Mouse (Mus musculus) lung, embryonic 14.5 days (tissue): ENCODE measurements at regions not wholly inside any gene's neighbourhood (a gene's known extent, or its start where the extent isn't known, plus 50 kb on each side); places are given as distances from the start of the nearest gene placed in this dataset.

ENCODE experiments used
- ATAC-seq: fragments of 200-750 bp; cut with Nextera tagmentation; 2 replicates; pipeline ENCODE4 v1.8.0; 2017; ENCODE audit warnings: mild to moderate bottlenecking, moderate TSS enrichment, moderate library complexity; ENCODE audit not compliant: insufficient read depth
- DNase-seq: peaks from one replicate; pipeline ENCODE4 v3.0.0-alpha.2; 2015
- H3K27ac ChIP-seq: fragments of 300-500 bp; sonication (generic); 2 replicates; pipeline ENCODE4 v1.5.1; 2014; ENCODE audit warnings: low read depth, mild to moderate bottlenecking, moderate library complexity
- H3K27me3 ChIP-seq: fragments of 300-500 bp; sonication (generic); 2 replicates; pipeline ENCODE4 v1.6.1; 2014; ENCODE audit warnings: low read length, control low read depth; ENCODE audit not compliant: insufficient read depth
- H3K36me3 ChIP-seq: fragments of 300-500 bp; sonication (generic); 2 replicates; pipeline ENCODE4 v1.6.1; 2014; ENCODE audit warnings: control low read depth; ENCODE audit not compliant: insufficient read depth
- H3K4me1 ChIP-seq: fragments of 300-500 bp; sonication (generic); 2 replicates; pipeline ENCODE4 v1.6.1; 2014; ENCODE audit warnings: antibody characterized with exemption, control low read depth; ENCODE audit not compliant: insufficient read depth
- H3K4me2 ChIP-seq: fragments of 300-500 bp; sonication (generic); 2 replicates; pipeline ENCODE4 v1.6.1; 2014; ENCODE audit warnings: mild to moderate bottlenecking
- H3K4me3 ChIP-seq: fragments of 300-500 bp; sonication (generic); 2 replicates; pipeline ENCODE4 v1.5.1; 2014; ENCODE audit warnings: low read depth, low read length
- H3K9ac ChIP-seq: fragments of 300-500 bp; sonication (generic); 2 replicates; pipeline ENCODE4 v1.6.1; 2014
- H3K9me3 ChIP-seq: fragments of 300-500 bp; sonication (generic); 2 replicates; pipeline ENCODE4 v1.6.1; 2016; ENCODE audit warnings: low read depth, low read length, control low read depth
- CTCF ChIP-seq: IDR thresholded peaks from 2 replicates; pipeline ENCODE4 v1.5.1; 2016; ENCODE audit warnings: antibody characterized with exemption, low read depth
- WGBS: fragments of 180-500 bp; shearing (Covaris S2); extraction: QIAGEN DNeasy Blood & Tissue Kit; methylation state at CpG from one replicate; pipeline ENCODE4 v1.1.7; 2014; 5-methylcytosine and 5-hydroxymethylcytosine counted together

GRCm38 (mm10) chr2:57772315-57772714 lies 225.4 kb upstream of the Galnt5 start:
- no peak overlapping the region for H3K27ac ChIP-seq
- no peaks in the 10 kb centered on the region for H3K9me3 ChIP-seq
- DNase-seq (peak; percentile 47), ATAC-seq (no peak)
- no peaks in the 10 kb centered on the region for H3K36me3 ChIP-seq
- H3K9ac ChIP-seq: no peak overlapping the region
- peak; percentile 18; the same call in 1 of the 2 replicates for TF ChIP-seq CTCF
- no peak overlapping the region for H3K4me2 ChIP-seq
- H3K4me3 ChIP-seq: no peak overlapping the region
- H3K4me1 ChIP-seq: no peaks in the 10 kb centered on the region
- no peaks in the 10 kb centered on the region for H3K27me3 ChIP-seq
- 74% methylated on average over 2 of the region's 2 CpGs for WGBS

- no peak for TF ChIP-seq CTCF
- 83% methylated on average over 5 of the region's 5 CpGs for WGBS
- no peak overlapping the region for H3K4me3 ChIP-seq
- no peaks in the 10 kb centered on the region for H3K4me1 ChIP-seq
- ATAC-seq: no peak
- H3K9me3 ChIP-seq: no peaks in the 10 kb centered on the region
- H3K27me3 ChIP-seq: no peaks in the 10 kb centered on the region
- H3K27ac ChIP-seq: no peak overlapping the region
- no peaks in the 10 kb centered on the region for H3K36me3 ChIP-seq
- no peak overlapping the region for H3K9ac ChIP-seq
- H3K4me2 ChIP-seq: no peak overlapping the region
- DNase-seq: no peak
Measured at GRCm38 (mm10) chr2:57776154-57776553, 221.5 kb upstream of the Galnt5 start.

GRCm38 (mm10) chr2:57780836-57781235 lies 216.8 kb upstream of the Galnt5 start:
- Histone ChIP-seq H3K36me3 (no peaks in the 10 kb centered on the region), H3K27ac (no peak overlapping the region), H3K4me2 (no peak overlapping the region), H3K9ac (no peak overlapping the region), H3K4me1 (no peaks in the 10 kb centered on the region), H3K9me3 (no peaks in the 10 kb centered on the region), H3K27me3 (no peaks in the 10 kb centered on the region), H3K4me3 (no peak overlapping the region)
- WGBS: 97% methylated on average over 1 of the region's 1 CpGs
- TF ChIP-seq CTCF: no peak
- ATAC-seq: no peak
- no peak for DNase-seq

- no peak for ATAC-seq
- H3K4me2 ChIP-seq: no peak overlapping the region
- no peaks in the 10 kb centered on the region for H3K4me1 ChIP-seq
- H3K4me3 ChIP-seq: no peak overlapping the region
- no peak for TF ChIP-seq CTCF
- H3K9ac ChIP-seq: no peak overlapping the region
- H3K36me3 ChIP-seq: no peaks in the 10 kb centered on the region
- no peaks in the 10 kb centered on the region for H3K27me3 ChIP-seq
- 76% methylated on average over 8 of the region's 8 CpGs for WGBS
- no peak for DNase-seq
- H3K27ac ChIP-seq: no peak overlapping the region
- no peaks in the 10 kb centered on the region for H3K9me3 ChIP-seq
Measured at GRCm38 (mm10) chr2:57793519-57794296, 204.0 kb upstream of the Galnt5 start.

GRCm38 (mm10) chr2:57799279-57799678 lies 198.4 kb upstream of the Galnt5 start:
- no peaks in the 10 kb centered on the region for H3K4me1 ChIP-seq
- peak; percentile 41; the same call in 1 of the 2 replicates for ATAC-seq
- peak; percentile 6 for DNase-seq
- WGBS: 47% methylated on average over 2 of the region's 2 CpGs
- H3K36me3 ChIP-seq: no peaks in the 10 kb centered on the region
- H3K27ac ChIP-seq: no peak overlapping the region
- no peak overlapping the region for H3K4me2 ChIP-seq
- no peak overlapping the region for H3K4me3 ChIP-seq
- H3K9ac ChIP-seq: no peak overlapping the region
- H3K9me3 ChIP-seq: no peaks in the 10 kb centered on the region
- no peaks in the 10 kb centered on the region for H3K27me3 ChIP-seq
- no peak for TF ChIP-seq CTCF

- DNase-seq: no peak
- no peak for TF ChIP-seq CTCF
- H3K36me3 ChIP-seq: no peaks in the 10 kb centered on the region
- H3K4me1 ChIP-seq: no peaks in the 10 kb centered on the region
- no peak overlapping the region for H3K27ac ChIP-seq
- H3K4me2 ChIP-seq: no peak overlapping the region
- H3K4me3 ChIP-seq: no peak overlapping the region
- 64% methylated on average over 1 of the region's 1 CpGs for WGBS
- no peak overlapping the region for H3K9ac ChIP-seq
- no peak for ATAC-seq
- H3K27me3 ChIP-seq: no peaks in the 10 kb centered on the region
- no peaks in the 10 kb centered on the region for H3K9me3 ChIP-seq
Measured at GRCm38 (mm10) chr2:57807911-57808310, 189.8 kb upstream of the Galnt5 start.

GRCm38 (mm10) chr2:57812996-57813395 lies 184.7 kb upstream of the Galnt5 start:
- WGBS: 71% methylated on average over 1 of the region's 1 CpGs
- ATAC-seq (no peak), DNase-seq (no peak)
- no peak overlapping the region for H3K4me2 ChIP-seq
- H3K4me3 ChIP-seq: no peak overlapping the region
- no peaks in the 10 kb centered on the region for H3K36me3 ChIP-seq
- H3K9ac ChIP-seq: no peak overlapping the region
- no peaks in the 10 kb centered on the region for H3K9me3 ChIP-seq
- H3K27me3 ChIP-seq: no peaks in the 10 kb centered on the region
- no peak for TF ChIP-seq CTCF
- H3K27ac ChIP-seq: no peak overlapping the region
- H3K4me1 ChIP-seq: no peaks in the 10 kb centered on the region
